Mouse (Mus musculus): Measurements from ENCODE around the gene Zfr. TPM values are rescaled to one million over a fixed set of nuclear protein-coding genes. Genes with fewer than 3 reads are reported as not detected.

The Zfr gene
- total and polyA plus RNA-seq, 3 experiments = 47.5 to 89.8 (median 84.9) TPM

DNA sequence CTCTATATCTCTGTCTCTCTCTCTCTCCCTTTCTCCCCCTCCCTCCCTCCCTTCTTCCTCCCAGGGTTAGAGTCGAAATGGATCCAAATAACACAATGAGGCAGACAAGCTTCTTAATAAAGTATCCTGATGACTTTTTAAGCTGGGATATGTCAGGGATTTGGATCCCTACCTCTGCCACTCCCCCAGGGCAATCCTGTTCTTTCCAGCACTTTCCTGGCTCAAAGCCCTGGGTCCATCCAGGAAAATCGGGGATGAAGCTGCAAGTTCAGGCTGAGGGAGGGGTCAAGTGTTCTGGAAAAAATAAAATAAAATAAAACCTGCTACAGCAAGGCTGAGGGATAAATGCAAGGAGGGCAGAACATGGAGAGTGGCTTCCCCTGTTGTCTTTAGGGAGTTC, 49.7 kb upstream of the Zfr start:
- Histone ChIP-seq H3K79me2 (replicated peaks; ENCODE audit: control insufficient read depth, extremely low read depth, insufficient read depth, poor library complexity, severe bottlenecking) (no peaks in the 10 kb centered on the region), H3K27me3 (replicated peaks) (no peaks in the 10 kb centered on the region), H3K9me3 (replicated peaks; ENCODE audit: low read length) (peaks cover 5% of the 10 kb centered on the region), H3K9ac (ENCODE audit: insufficient read depth, low read depth) (no peak overlapping the region), H3K36me3 (replicated peaks in 1 of 2; ENCODE audit: control insufficient read depth in 1 of 2, insufficient read depth in 1 of 2, low read length in 1 of 2) (no peaks in the 10 kb centered on the region), H3K4me3 (replicated peaks in 1 of 3; ENCODE audit: low read depth in 2 of 3, low read length in 2 of 3, poor library complexity in 1 of 3) (no peak overlapping the region), H3K4me2 (ENCODE audit: insufficient read depth, low read depth, poor library complexity, severe bottlenecking) (no peak overlapping the region), H3K4me1 (ENCODE audit: control insufficient read depth in 1 of 2, insufficient read depth in 2 of 2) (peaks cover 2 to 3% of the 10 kb centered on the region in 2 experiments; a peak in 2 of 4 replicates), H3K27ac (ENCODE audit: insufficient read depth, low read depth) (no peak overlapping the region)
- in situ Hi-C loops (cut with MboI; ENCODE audit: low pct_ligation_motif_present, low pct_unique_long_range_greater_than_20kb, low sequenced_read_pairs) = no loop called here
- dilution Hi-C loops (cut with MboI; ENCODE audit: extremely low pct_ligation_motif_present, extremely low pct_unique_long_range_greater_than_20kb, low sequenced_read_pairs) = no loop called here
- no peak for DNase-seq (ENCODE audit: extremely low read depth)
- TF ChIP-seq RCOR1 (conservative IDR thresholded peaks at IDR 0.05; ENCODE audit: low read depth, low read length) = no peak
- no peak for TF ChIP-seq CHD2 (IDR thresholded peaks at IDR 0.05; ENCODE audit: low read length)
- TF ChIP-seq KAT2A (IDR thresholded peaks at IDR 0.05; ENCODE audit: insufficient replicate concordance, low read length) = no peak
- no peak for TF ChIP-seq NELFE (IDR thresholded peaks at IDR 0.05; ENCODE audit: low read depth, low read length)

DNA sequence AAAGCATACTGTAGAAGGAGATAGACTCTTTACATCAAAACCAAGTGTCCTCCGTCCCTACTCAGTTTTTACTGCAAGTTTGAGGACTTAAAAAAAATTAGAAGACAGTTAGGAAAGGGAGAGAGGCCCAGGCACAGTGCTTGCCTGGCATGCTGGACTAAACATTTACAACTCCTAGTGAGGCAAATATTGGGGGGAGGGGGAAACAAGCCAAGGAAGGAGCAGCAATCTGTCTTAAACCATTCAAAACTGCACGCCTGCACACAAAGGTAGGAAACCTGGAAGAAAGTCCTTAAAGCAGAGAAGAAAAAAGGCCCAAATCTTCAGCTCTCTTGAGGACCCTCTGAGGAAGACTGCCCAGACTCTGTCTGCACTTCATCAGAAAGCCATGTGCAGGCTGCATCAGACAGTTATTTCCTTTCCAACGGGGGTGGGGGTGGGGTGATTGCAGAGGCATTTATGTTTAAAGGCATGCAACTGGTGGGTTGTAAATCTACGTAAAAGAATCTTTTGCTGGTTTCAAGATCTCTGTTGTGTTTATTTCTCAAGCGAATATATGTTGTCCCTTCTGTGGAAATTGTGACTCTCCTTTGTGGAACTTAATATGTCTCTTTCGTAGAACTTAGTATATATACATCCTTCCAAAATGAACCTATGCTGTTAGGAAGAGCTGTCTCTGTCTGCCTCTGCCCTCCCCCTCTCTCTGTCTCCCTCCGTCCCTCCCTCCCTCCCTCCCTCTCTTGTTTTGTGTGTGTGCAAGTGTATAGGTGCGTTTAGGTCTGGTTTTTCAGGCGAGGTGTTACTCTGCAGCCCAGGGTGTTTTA, 49.0 kb upstream of the Zfr start:
- in situ Hi-C loops (cut with MboI; ENCODE audit: low pct_ligation_motif_present, low pct_unique_long_range_greater_than_20kb, low sequenced_read_pairs) = no loop called here
- Histone ChIP-seq H3K4me2 (ENCODE audit: insufficient read depth, low read depth, poor library complexity, severe bottlenecking) (no peak overlapping the region), H3K79me2 (replicated peaks; ENCODE audit: control insufficient read depth, extremely low read depth, insufficient read depth, poor library complexity, severe bottlenecking) (no peaks in the 10 kb centered on the region), H3K36me3 (replicated peaks in 1 of 2; ENCODE audit: control insufficient read depth in 1 of 2, insufficient read depth in 1 of 2, low read length in 1 of 2) (no peaks in the 10 kb centered on the region), H3K4me1 (ENCODE audit: control insufficient read depth in 1 of 2, insufficient read depth in 2 of 2) (peaks cover 2 to 3% of the 10 kb centered on the region in 2 experiments; a peak in 2 of 4 replicates), H3K27ac (ENCODE audit: insufficient read depth, low read depth) (no peak overlapping the region), H3K4me3 (replicated peaks in 1 of 3; ENCODE audit: low read depth in 2 of 3, low read length in 2 of 3, poor library complexity in 1 of 3) (no peak overlapping the region), H3K27me3 (replicated peaks) (no peaks in the 10 kb centered on the region), H3K9me3 (replicated peaks; ENCODE audit: low read length) (peaks cover 3% of the 10 kb centered on the region), H3K9ac (ENCODE audit: insufficient read depth, low read depth) (no peak overlapping the region)
- no peak for DNase-seq (ENCODE audit: extremely low read depth)
- dilution Hi-C loops (cut with MboI; ENCODE audit: extremely low pct_ligation_motif_present, extremely low pct_unique_long_range_greater_than_20kb, low sequenced_read_pairs) = no loop called here
- no peak for TF ChIP-seq MAX (IDR thresholded peaks at IDR 0.05; ENCODE audit: low read length)
- no peak for TF ChIP-seq ZNF384 (IDR thresholded peaks at IDR 0.05; ENCODE audit: low read depth, low read length)
- no peak for TF ChIP-seq RCOR1 (conservative IDR thresholded peaks at IDR 0.05; ENCODE audit: low read depth, low read length)
- TF ChIP-seq ELF1 (IDR thresholded peaks at IDR 0.05; ENCODE audit: low read depth, low read length) = no peak
- no peak for TF ChIP-seq MAZ (IDR thresholded peaks at IDR 0.05; ENCODE audit: low read depth, low read length)
- TF ChIP-seq KAT2A (IDR thresholded peaks at IDR 0.05; ENCODE audit: insufficient replicate concordance, low read length) = no peak
- no peak for TF ChIP-seq CHD1 (IDR thresholded peaks at IDR 0.05; ENCODE audit: low read depth, low read length)
- TF ChIP-seq USF1 (IDR thresholded peaks at IDR 0.05; ENCODE audit: low read depth, low read length) = no peak
- no peak for TF ChIP-seq E2F4 (IDR thresholded peaks at IDR 0.05; ENCODE audit: insufficient replicate concordance, low read depth, low read length)
- no peak for TF ChIP-seq SIN3A (IDR thresholded peaks at IDR 0.05; ENCODE audit: low read length)
- TF ChIP-seq JUND (conservative IDR thresholded peaks at IDR 0.05; ENCODE audit: low read depth, low read length) = no peak
- TF ChIP-seq NELFE (IDR thresholded peaks at IDR 0.05; ENCODE audit: low read depth, low read length) = no peak
- no peak for TF ChIP-seq ZMIZ1 (IDR thresholded peaks at IDR 0.05; ENCODE audit: low read depth, low read length)
- no peak for TF ChIP-seq ZKSCAN1 (IDR thresholded peaks at IDR 0.05; ENCODE audit: borderline replicate concordance, low read depth, low read length)
- no peak for TF ChIP-seq MXI1 (IDR thresholded peaks at IDR 0.05; ENCODE audit: low read depth, low read length)
- TF ChIP-seq ETS1 (conservative IDR thresholded peaks at IDR 0.05; ENCODE audit: low read depth, low read length) = no peak
- no peak for TF ChIP-seq USF2 (conservative IDR thresholded peaks at IDR 0.05; ENCODE audit: low read depth, low read length)
- TF ChIP-seq RAD21 (IDR thresholded peaks at IDR 0.05; ENCODE audit: low read depth, low read length) = no peak
- TF ChIP-seq EP300 (IDR thresholded peaks at IDR 0.05; ENCODE audit: low read length) = no peak
